Mouse (Mus musculus): ENCODE measurements around the gene Aarsd1. TPM values are rescaled to one million over a fixed set of nuclear protein-coding genes. Genes with fewer than 3 reads are reported as not detected.
"Not testable (repeated sequence)": the region's sequence is repeated elsewhere in the genome, so short reads cannot be mapped to it uniquely, and the experiment has no call there.

Gene Aarsd1
- total RNA-seq (2014; rRNA removed): 87.8 and 89.8 TPM in 2 replicates
- 90.9 and 101 TPM in 2 replicates for polyA plus RNA-seq (2015; fragmentation: Nextera tagmentation; extraction: Ambion mirVana)

GRCm38 (mm10) chr11:101417101-101417855, at the start of gene Aarsd1:
Aarsd1 (minus strand) TSS chr11:101417615.
- ATAC-seq (peak; percentile 92), DNase-seq (peak; percentile 93)
- under 1% methylated on average over 45 of the region's 45 CpGs for WGBS
- peak within 1 kb of the TSS; percentile 81 for H3K27ac ChIP-seq (ENCODE audit: low read depth, low read length)
- peak within 1 kb of the TSS; percentile 63 for H3K4me3 ChIP-seq (ENCODE audit: low read depth, low read length)
- H3K9ac ChIP-seq: peak within 1 kb of the TSS; percentile 73
- TF ChIP-seq CTCF (IDR thresholded peaks at IDR 0.05; ENCODE audit: low read depth): no peak
- no peaks in the 10 kb centered on the region for H3K9me3 ChIP-seq (ENCODE audit: low read length)
- peak within 1 kb of the TSS; percentile 72 for H3K4me2 ChIP-seq (ENCODE audit: low read depth)
- peaks cover 11% of the 10 kb centered on the region for H3K36me3 ChIP-seq (ENCODE audit: insufficient read depth)
- peaks cover 4% of the 10 kb centered on the region for H3K4me1 ChIP-seq (ENCODE audit: insufficient read depth)
- H3K27me3 ChIP-seq (ENCODE audit: insufficient read depth, low read length): no peaks in the 10 kb centered on the region

GRCm38 (mm10) chr11:101466552-101466950, 49.1 kb upstream of the Aarsd1 start:
- 53% methylated on average over 5 of the region's 5 CpGs for WGBS
- H3K4me1 ChIP-seq (ENCODE audit: insufficient read depth): peaks cover 14% of the 10 kb centered on the region
- not testable (repeated sequence) for H3K9ac ChIP-seq

GRCm38 (mm10) chr11:101465869-101466551, 48.6 kb upstream of the Aarsd1 start, which contains the start of gene Vat1:
Vat1 (minus strand) TSS chr11:101466230.
- peaks cover 14% of the 10 kb centered on the region for H3K4me1 ChIP-seq (ENCODE audit: insufficient read depth)
- peak within 1 kb of the TSS; percentile 78 for H3K4me3 ChIP-seq (ENCODE audit: low read depth, low read length)
- H3K36me3 ChIP-seq (ENCODE audit: insufficient read depth): peaks cover 22% of the 10 kb centered on the region
- peak within 1 kb of the TSS; percentile 78 for H3K27ac ChIP-seq (ENCODE audit: low read depth, low read length)
- H3K4me2 ChIP-seq (ENCODE audit: low read depth): peak within 1 kb of the TSS; percentile 85
- DNase-seq (peak; percentile 81), ATAC-seq (peak; percentile 65)
- no peak for TF ChIP-seq CTCF (IDR thresholded peaks at IDR 0.05; ENCODE audit: low read depth)
- H3K9ac ChIP-seq: peak within 1 kb of the TSS; percentile 70
- no peaks in the 10 kb centered on the region for H3K9me3 ChIP-seq (ENCODE audit: low read length)
- WGBS: 1% methylated on average over 53 of the region's 60 CpGs
- H3K27me3 ChIP-seq (ENCODE audit: insufficient read depth, low read length): no peaks in the 10 kb centered on the region

More at GRCm38 (mm10) chr11:101466552-101466950, 49.1 kb upstream of the Aarsd1 start:
- H3K4me2 ChIP-seq (ENCODE audit: low read depth): peak overlapping the region; percentile 85
- not testable (repeated sequence) for H3K9me3 ChIP-seq (ENCODE audit: low read length); DNase-seq; ATAC-seq; H3K27ac ChIP-seq (ENCODE audit: low read depth, low read length); H3K27me3 ChIP-seq (ENCODE audit: insufficient read depth, low read length)
- H3K36me3 ChIP-seq (ENCODE audit: insufficient read depth): peaks cover 20% of the 10 kb centered on the region
- H3K4me3 ChIP-seq (ENCODE audit: low read depth, low read length): peak overlapping the region; percentile 78

- Histone ChIP-seq H3K27ac (ENCODE audit: low read depth, low read length) (peak overlapping the region; percentile 78), H3K4me3 (ENCODE audit: low read depth, low read length) (peak overlapping the region; percentile 78), H3K4me2 (ENCODE audit: low read depth) (peak overlapping the region; percentile 85), H3K9ac (peak overlapping the region; percentile 70), H3K4me1 (ENCODE audit: insufficient read depth) (peaks cover 14% of the 10 kb centered on the region), H3K27me3 (ENCODE audit: insufficient read depth, low read length) (no peaks in the 10 kb centered on the region), H3K36me3 (ENCODE audit: insufficient read depth) (peaks cover 22% of the 10 kb centered on the region), H3K9me3 (ENCODE audit: low read length) (no peaks in the 10 kb centered on the region)
- WGBS: 3% methylated on average over 51 of the region's 51 CpGs
- ATAC-seq (peak; percentile 61), DNase-seq (peak; percentile 82)
- TF ChIP-seq CTCF (IDR thresholded peaks at IDR 0.05; ENCODE audit: low read depth): peak; percentile 50
Observed at GRCm38 (mm10) chr11:101465101-101465868, 47.9 kb upstream of the Aarsd1 start.

- H3K4me3 ChIP-seq (ENCODE audit: low read depth, low read length): peak within 1 kb of the TSS; percentile 78
- no peaks in the 10 kb centered on the region for H3K9me3 ChIP-seq (ENCODE audit: low read length)
- 17% methylated on average over 12 of the region's 12 CpGs for WGBS
- peak within 1 kb of the TSS; percentile 85 for H3K4me2 ChIP-seq (ENCODE audit: low read depth)
- no peak for DNase-seq
- H3K9ac ChIP-seq: peak within 1 kb of the TSS; percentile 70
- H3K27me3 ChIP-seq (ENCODE audit: insufficient read depth, low read length): no peaks in the 10 kb centered on the region
- H3K4me1 ChIP-seq (ENCODE audit: insufficient read depth): peaks cover 14% of the 10 kb centered on the region
- H3K36me3 ChIP-seq (ENCODE audit: insufficient read depth): peaks cover 30% of the 10 kb centered on the region
- no peak for TF ChIP-seq CTCF (IDR thresholded peaks at IDR 0.05; ENCODE audit: low read depth)
- H3K27ac ChIP-seq (ENCODE audit: low read depth, low read length): peak within 1 kb of the TSS; percentile 78
- no peak for ATAC-seq
Observed at GRCm38 (mm10) chr11:101464211-101465100, 47.0 kb upstream of the Aarsd1 start, which contains the start of gene Rnd2. Rnd2 (plus strand) TSS chr11:101464999.
